Mouse (Mus musculus): ENCODE results near the gene Gm19426. TPM values are rescaled to one million over a fixed set of nuclear protein-coding genes. Genes with fewer than 3 reads are reported as not detected.

The Gm19426 gene
- polyA plus RNA-seq, 1 experiment from 2014 or later = 4.9 TPM

DNA sequence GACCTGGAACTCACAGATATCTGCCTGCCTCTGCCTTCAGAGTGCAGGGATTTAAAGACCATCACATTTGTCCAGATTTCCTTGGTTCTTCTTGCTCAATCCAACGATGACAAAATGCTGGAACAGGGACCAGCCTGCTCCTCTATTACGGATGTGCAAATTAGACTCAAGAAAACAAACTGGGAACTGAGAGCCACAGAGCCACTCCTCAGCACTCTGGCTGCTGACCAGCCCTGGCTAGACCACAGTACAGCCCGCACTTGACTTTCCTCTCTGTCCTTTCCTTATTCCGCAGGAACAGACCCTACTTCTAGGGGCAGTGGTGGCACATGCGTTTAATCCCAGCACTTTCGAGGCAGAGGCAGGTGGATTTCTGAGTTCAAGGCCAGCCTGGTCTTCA, 27.0 kb upstream of the Gm19426 start:
- no peaks in the 10 kb centered on the region for H3K9me3 ChIP-seq (ENCODE audit: low read depth, low read length)
- no peak overlapping the region for H3K27ac ChIP-seq (ENCODE audit: low read depth)
- DNase-seq (no peak), ATAC-seq (ENCODE audit: insufficient read depth) (no peak)
- H3K4me1 ChIP-seq (ENCODE audit: insufficient read depth) = 0 out of 2 replicates have a peak, but pooled peaks cover 5% of the 10 kb centered on the region
- H3K36me3 ChIP-seq (ENCODE audit: insufficient read depth) = peaks cover 9% of the 10 kb centered on the region; the same call in 1 of the 2 replicates
- H3K9ac ChIP-seq = no peak overlapping the region
- no peak for TF ChIP-seq CTCF (IDR thresholded peaks at IDR 0.05; ENCODE audit: low read depth)
- no peak overlapping the region for H3K4me2 ChIP-seq
- no peaks in the 10 kb centered on the region for H3K27me3 ChIP-seq (ENCODE audit: insufficient read depth, low read length)
- H3K4me3 ChIP-seq (ENCODE audit: low read depth, low read length) = no peak overlapping the region
- WGBS = 74% methylated on average over 6 of the region's 6 CpGs

DNA sequence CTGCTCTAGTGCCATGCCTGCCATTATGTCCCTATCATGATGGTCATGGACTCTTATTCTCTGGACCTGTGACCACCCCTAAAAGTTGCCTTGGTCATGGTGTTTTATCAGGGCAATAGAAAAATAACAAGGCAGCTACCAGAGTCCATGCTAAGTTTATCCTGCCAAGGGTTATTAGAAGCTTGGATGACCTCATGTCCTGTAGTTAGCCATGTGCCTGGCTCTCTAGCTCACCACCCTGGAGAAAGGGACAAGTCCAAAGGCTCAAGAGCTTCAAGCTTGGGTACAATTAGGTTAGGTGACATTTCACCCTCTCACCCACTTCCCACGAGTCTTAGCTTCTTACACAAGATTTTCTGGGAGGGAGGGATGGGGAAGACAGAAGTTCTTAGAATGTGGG, 19.4 kb upstream of the Gm19426 start:
- Histone ChIP-seq H3K4me1 (ENCODE audit: insufficient read depth) (no peaks in the 10 kb centered on the region), H3K4me3 (ENCODE audit: low read depth, low read length) (no peak overlapping the region), H3K4me2 (no peak overlapping the region), H3K9ac (no peak overlapping the region), H3K27me3 (ENCODE audit: insufficient read depth, low read length) (no peaks in the 10 kb centered on the region), H3K27ac (ENCODE audit: low read depth) (no peak overlapping the region), H3K36me3 (ENCODE audit: insufficient read depth) (0 out of 2 replicates have a peak, but pooled peaks cover 2% of the 10 kb centered on the region), H3K9me3 (ENCODE audit: low read depth, low read length) (no peaks in the 10 kb centered on the region)
- no peak for TF ChIP-seq CTCF (IDR thresholded peaks at IDR 0.05; ENCODE audit: low read depth)
- ATAC-seq (ENCODE audit: insufficient read depth) (no peak), DNase-seq (no peak)
- WGBS = 39% methylated on average over 1 of the region's 1 CpGs

DNA sequence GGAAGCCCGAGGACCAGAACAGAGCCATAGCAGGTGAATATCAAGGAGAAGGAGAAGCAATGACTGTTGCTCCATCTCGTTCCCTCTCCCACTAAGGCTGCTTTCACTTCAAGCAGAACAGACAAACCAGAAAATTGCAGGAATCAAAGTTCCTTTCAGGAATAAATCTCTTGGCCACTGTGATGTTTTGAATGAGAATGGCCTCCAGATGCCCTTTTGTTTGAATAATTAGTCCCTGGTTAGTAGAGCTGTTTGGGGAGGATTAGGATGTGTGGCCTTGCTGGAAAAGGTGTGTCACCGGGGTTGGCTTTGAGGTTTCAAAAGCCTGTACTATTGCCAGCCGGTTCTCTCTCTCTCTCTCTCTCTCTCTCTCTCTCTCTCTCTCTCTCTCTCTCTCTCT, 18.8 kb upstream of the Gm19426 start:
- 55% methylated on average over 4 of the region's 4 CpGs for WGBS
- H3K4me2 ChIP-seq = no peak overlapping the region
- no peaks in the 10 kb centered on the region for H3K27me3 ChIP-seq (ENCODE audit: insufficient read depth, low read length)
- no peak overlapping the region for H3K9ac ChIP-seq
- no peak for TF ChIP-seq CTCF (IDR thresholded peaks at IDR 0.05; ENCODE audit: low read depth)
- H3K27ac ChIP-seq (ENCODE audit: low read depth) = no peak overlapping the region
- H3K9me3 ChIP-seq (ENCODE audit: low read depth, low read length) = no peaks in the 10 kb centered on the region
- DNase-seq (no peak), ATAC-seq (ENCODE audit: insufficient read depth) (no peak)
- 0 out of 2 replicates have a peak, but pooled peaks cover 2% of the 10 kb centered on the region for H3K36me3 ChIP-seq (ENCODE audit: insufficient read depth)
- no peaks in the 10 kb centered on the region for H3K4me1 ChIP-seq (ENCODE audit: insufficient read depth)
- no peak overlapping the region for H3K4me3 ChIP-seq (ENCODE audit: low read depth, low read length)

DNA sequence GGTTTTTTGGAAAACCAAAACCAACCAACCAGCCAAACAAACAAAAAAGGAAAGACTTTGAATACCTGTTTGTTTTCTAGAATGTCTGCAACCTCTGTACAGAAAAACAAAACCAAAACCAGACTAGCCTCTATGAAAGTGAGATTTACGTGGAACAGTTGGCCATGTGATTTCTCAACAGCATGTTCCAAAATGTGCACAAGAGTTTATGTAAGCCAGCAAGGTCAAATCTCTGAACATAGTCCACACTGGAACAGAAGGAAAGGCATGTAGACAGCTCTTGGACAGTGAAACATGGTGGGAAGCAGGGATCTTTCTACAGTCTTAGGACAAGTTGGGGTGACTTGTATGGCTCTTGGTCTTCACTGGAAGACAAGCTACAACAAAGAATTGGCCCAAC, 18.4 kb upstream of the Gm19426 start:
- no peak for TF ChIP-seq CTCF (IDR thresholded peaks at IDR 0.05; ENCODE audit: low read depth)
- ATAC-seq (ENCODE audit: insufficient read depth) (no peak), DNase-seq (no peak)
- H3K27me3 ChIP-seq (ENCODE audit: insufficient read depth, low read length) = no peaks in the 10 kb centered on the region
- 0 out of 2 replicates have a peak, but pooled peaks cover 2% of the 10 kb centered on the region for H3K36me3 ChIP-seq (ENCODE audit: insufficient read depth)
- no peak overlapping the region for H3K27ac ChIP-seq (ENCODE audit: low read depth)
- H3K4me3 ChIP-seq (ENCODE audit: low read depth, low read length) = no peak overlapping the region
- H3K4me1 ChIP-seq (ENCODE audit: insufficient read depth) = no peaks in the 10 kb centered on the region
- no peak overlapping the region for H3K4me2 ChIP-seq
- H3K9me3 ChIP-seq (ENCODE audit: low read depth, low read length) = no peaks in the 10 kb centered on the region
- WGBS = 75% methylated on average over 1 of the region's 1 CpGs
- H3K9ac ChIP-seq = no peak overlapping the region

DNA sequence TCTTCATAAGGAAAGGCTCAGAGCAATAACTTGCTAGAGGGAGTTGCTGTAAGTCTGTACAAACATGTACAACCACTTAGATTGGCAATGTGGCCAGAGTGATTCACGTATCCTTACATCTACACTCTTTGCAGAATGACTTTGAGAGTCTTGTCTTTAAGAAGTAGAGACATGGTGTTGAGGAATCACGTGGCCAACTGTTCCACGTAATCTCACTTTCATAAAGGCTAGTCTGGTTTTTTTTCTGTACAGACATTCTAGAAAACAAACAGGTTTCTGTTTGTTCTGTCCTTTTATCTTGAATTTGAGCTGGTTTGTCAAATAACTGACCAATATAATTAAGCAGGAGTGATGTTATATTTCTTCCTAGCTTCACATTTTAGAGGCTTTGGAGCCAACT, 17.9 kb upstream of the Gm19426 start:
- 69% methylated on average over 3 of the region's 3 CpGs for WGBS
- no peak for TF ChIP-seq CTCF (IDR thresholded peaks at IDR 0.05; ENCODE audit: low read depth)

DNA sequence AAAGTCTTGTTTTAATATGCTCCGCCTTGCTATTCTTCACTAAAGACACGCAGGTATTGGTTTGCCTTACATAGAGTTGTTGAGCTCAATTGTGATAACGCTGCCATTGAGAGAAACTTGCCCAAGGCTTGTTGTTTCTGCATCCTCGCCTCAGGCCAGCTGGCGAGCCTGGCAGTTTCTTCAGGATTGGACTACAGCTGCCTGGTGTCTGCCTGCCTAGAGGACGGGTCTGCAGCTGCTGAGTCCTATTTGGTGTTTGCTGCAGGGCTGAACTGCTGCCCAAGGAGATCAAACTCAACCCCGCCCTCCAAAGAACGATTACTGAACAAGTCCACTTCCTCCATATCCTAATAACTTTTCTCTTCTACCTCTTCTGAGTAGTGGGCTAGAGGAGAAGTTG, 17.3 kb upstream of the Gm19426 start:
- no peak overlapping the region for H3K27ac ChIP-seq (ENCODE audit: low read depth)
- DNase-seq = no peak
- H3K9me3 ChIP-seq (ENCODE audit: low read depth, low read length) = no peaks in the 10 kb centered on the region
- H3K4me2 ChIP-seq = no peak overlapping the region
- no peaks in the 10 kb centered on the region for H3K4me1 ChIP-seq (ENCODE audit: insufficient read depth)
- TF ChIP-seq CTCF (IDR thresholded peaks at IDR 0.05; ENCODE audit: low read depth) = no peak
- H3K4me3 ChIP-seq (ENCODE audit: low read depth, low read length) = no peak overlapping the region
- WGBS = 58% methylated on average over 8 of the region's 8 CpGs
- ATAC-seq (ENCODE audit: insufficient read depth) = no peak
- no peak overlapping the region for H3K9ac ChIP-seq
- no peaks in the 10 kb centered on the region for H3K27me3 ChIP-seq (ENCODE audit: insufficient read depth, low read length)
- H3K36me3 ChIP-seq (ENCODE audit: insufficient read depth) = 0 out of 2 replicates have a peak, but pooled peaks cover under 1% of the 10 kb centered on the region

More for the DNA sequence above, 17.9 kb upstream of the Gm19426 start:
- Histone ChIP-seq H3K36me3 (ENCODE audit: insufficient read depth) (0 out of 2 replicates have a peak, but pooled peaks cover 2% of the 10 kb centered on the region), H3K9ac (no peak overlapping the region), H3K4me1 (ENCODE audit: insufficient read depth) (no peaks in the 10 kb centered on the region), H3K27me3 (ENCODE audit: insufficient read depth, low read length) (no peaks in the 10 kb centered on the region), H3K4me3 (ENCODE audit: low read depth, low read length) (no peak overlapping the region), H3K27ac (ENCODE audit: low read depth) (no peak overlapping the region), H3K4me2 (no peak overlapping the region), H3K9me3 (ENCODE audit: low read depth, low read length) (no peaks in the 10 kb centered on the region)
- DNase-seq = no peak
- ATAC-seq (ENCODE audit: insufficient read depth) = no peak

DNA sequence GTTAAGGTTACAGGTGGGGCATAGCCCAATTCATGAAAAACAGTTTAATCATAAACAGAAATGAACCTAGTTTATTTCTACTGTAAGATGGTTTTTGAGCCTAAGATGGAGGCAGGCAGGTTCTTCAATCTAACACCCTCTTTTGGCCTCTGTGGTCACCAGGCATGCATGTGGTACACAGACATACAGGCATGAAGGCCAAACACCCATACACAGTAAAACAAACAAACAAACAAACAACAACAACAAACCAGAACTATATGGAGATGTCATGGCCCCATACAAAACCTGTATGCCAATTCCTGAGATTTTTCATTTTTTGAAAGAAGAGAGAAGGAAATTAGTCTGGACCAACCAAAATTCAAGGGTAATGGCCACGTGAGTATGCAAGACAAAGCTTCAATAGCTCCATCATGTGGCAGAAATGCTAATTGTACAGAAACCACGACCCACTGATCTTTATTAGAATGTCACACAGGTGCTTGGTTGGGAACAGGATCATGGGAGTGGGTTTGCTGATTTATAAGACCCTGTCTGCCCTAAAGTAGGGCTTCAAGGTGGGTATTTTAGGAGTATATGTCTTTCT, 15.2 kb upstream of the Gm19426 start:
- DNase-seq = peak; percentile 86
- ATAC-seq (ENCODE audit: insufficient read depth) = peak; percentile 75
- no peak overlapping the region for H3K4me2 ChIP-seq
- peak; percentile 80 for TF ChIP-seq CTCF (IDR thresholded peaks at IDR 0.05; ENCODE audit: low read depth)
- H3K27ac ChIP-seq (ENCODE audit: low read depth) = no peak overlapping the region
- H3K36me3 ChIP-seq (ENCODE audit: insufficient read depth) = no peaks in the 10 kb centered on the region
- H3K4me3 ChIP-seq (ENCODE audit: low read depth, low read length) = no peak overlapping the region
- 0% methylated on average over 2 of the region's 2 CpGs for WGBS
- H3K9me3 ChIP-seq (ENCODE audit: low read depth, low read length) = no peaks in the 10 kb centered on the region
- no peak overlapping the region for H3K9ac ChIP-seq
- H3K4me1 ChIP-seq (ENCODE audit: insufficient read depth) = no peaks in the 10 kb centered on the region
- H3K27me3 ChIP-seq (ENCODE audit: insufficient read depth, low read length) = no peaks in the 10 kb centered on the region
